Mouse (Mus musculus): ENCODE measurements at regions not wholly inside any gene's neighbourhood (a gene's known extent, or its start where the extent isn't known, plus 50 kb on each side); places are given as distances from the start of the nearest gene placed in this dataset.

GRCm38 (mm10) chr3:128723100-128723499, 476.6 kb upstream of the Pitx2 start:
- no peak for DNase-seq (ENCODE audit: low spot score)

- no peak for DNase-seq (ENCODE audit: low spot score)
Measured at GRCm38 (mm10) chr3:128720276-128720675, 479.4 kb upstream of the Pitx2 start.

- DNase-seq (ENCODE audit: low spot score): no peak
Measured at GRCm38 (mm10) chr3:128719226-128719625, 480.5 kb upstream of the Pitx2 start.

GRCm38 (mm10) chr3:128707270-128707669, 492.4 kb upstream of the Pitx2 start:
- no peak for DNase-seq (ENCODE audit: low spot score)

- no peak for DNase-seq (ENCODE audit: low spot score)
Measured at GRCm38 (mm10) chr3:128668468-128669127, 531.1 kb upstream of the Pitx2 start.

GRCm38 (mm10) chr3:128665184-128665583, 534.5 kb upstream of the Pitx2 start:
- no peak for DNase-seq (ENCODE audit: low spot score)

- no peak for DNase-seq (ENCODE audit: low spot score)
Measured at GRCm38 (mm10) chr3:128636960-128637755, 562.5 kb upstream of the Pitx2 start.

- DNase-seq (ENCODE audit: low spot score): no peak
Measured at GRCm38 (mm10) chr3:128627696-128628095, 572.0 kb upstream of the Pitx2 start.

GRCm38 (mm10) chr3:128616675-128617074, 583.0 kb upstream of the Pitx2 start:
- DNase-seq (ENCODE audit: low spot score): no peak

GRCm38 (mm10) chr3:128613657-128614056, 586.0 kb upstream of the Pitx2 start:
- DNase-seq (ENCODE audit: low spot score): no peak

GRCm38 (mm10) chr3:128610731-128611130, 588.9 kb upstream of the Pitx2 start:
- DNase-seq (ENCODE audit: low spot score): no peak

GRCm38 (mm10) chr3:128608694-128609093, 591.0 kb upstream of the Pitx2 start:
- DNase-seq (ENCODE audit: low spot score): no peak

- DNase-seq (ENCODE audit: low spot score): no peak
Measured at GRCm38 (mm10) chr3:128575339-128576129, 624.1 kb upstream of the Pitx2 start.

- no peak for DNase-seq (ENCODE audit: low spot score)
Measured at GRCm38 (mm10) chr3:128570551-128570950, 629.1 kb upstream of the Pitx2 start.

- no peak for DNase-seq (ENCODE audit: low spot score)
Measured at GRCm38 (mm10) chr3:128565386-128565785, 634.3 kb upstream of the Pitx2 start.

GRCm38 (mm10) chr3:128546416-128547327, 650.5 kb upstream of the Fam241a start:
- no peak for DNase-seq (ENCODE audit: low spot score)

GRCm38 (mm10) chr3:128525427-128525826, 629.3 kb upstream of the Fam241a start:
- no peak for DNase-seq (ENCODE audit: low spot score)

GRCm38 (mm10) chr3:128520671-128521103, 624.6 kb upstream of the Fam241a start:
- no peak for DNase-seq (ENCODE audit: low spot score)

GRCm38 (mm10) chr3:128519913-128520316, 623.8 kb upstream of the Fam241a start:
- DNase-seq (ENCODE audit: low spot score): no peak

GRCm38 (mm10) chr3:128518806-128519205, 622.7 kb upstream of the Fam241a start:
- DNase-seq (ENCODE audit: low spot score): no peak

- DNase-seq (ENCODE audit: low spot score): no peak
Measured at GRCm38 (mm10) chr3:128471111-128471510, 575.0 kb upstream of the Fam241a start.

Data from thymus, postnatal 0 days (tissue).